Mouse (Mus musculus): ENCODE measurements at regions not wholly inside any gene's neighbourhood (a gene's known extent, or its start where the extent isn't known, plus 50 kb on each side); places are given as distances from the start of the nearest gene placed in this dataset.

DNA sequence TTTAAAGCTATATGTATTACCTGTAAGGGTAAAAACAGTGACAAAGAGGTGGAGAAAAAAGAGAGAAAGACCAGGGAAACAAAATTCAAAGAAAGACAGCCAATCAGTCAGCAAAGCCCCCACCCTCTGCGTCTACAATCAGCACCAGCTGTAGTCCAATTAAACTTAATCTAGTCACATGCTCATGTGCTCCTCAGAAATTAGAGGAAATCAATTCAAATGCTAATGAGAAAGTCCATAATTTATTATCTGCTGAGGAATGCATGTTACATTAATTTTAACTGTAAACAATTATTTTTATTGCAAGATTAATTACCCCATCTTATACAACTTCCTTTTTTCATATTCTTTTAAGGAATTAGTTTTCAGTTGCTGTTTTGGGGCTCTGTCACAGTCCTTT lies 216.4 kb upstream of the Hnrnpa3 start:
- DNase-seq (ENCODE audit: low spot score in 2 of 2) = no peak

DNA sequence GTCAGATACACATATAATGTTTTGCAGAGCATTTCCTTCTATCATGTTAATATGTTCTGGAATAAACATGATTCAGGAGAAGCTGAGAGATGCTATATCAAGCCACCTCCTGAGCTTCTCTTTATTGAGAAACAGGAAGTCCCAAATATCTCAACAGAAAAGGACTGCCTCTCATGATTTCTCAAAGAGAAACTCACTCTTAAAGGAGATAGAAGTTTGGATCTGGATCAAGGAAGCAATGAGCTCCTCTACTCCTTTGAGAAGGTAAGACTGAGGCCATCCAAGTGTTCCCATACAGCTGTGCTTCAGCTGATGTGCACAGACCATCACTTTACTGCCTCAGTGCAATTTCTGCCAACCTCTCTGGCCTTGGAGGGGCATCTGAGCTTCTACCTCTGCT lies 213.9 kb upstream of the Hnrnpa3 start:
- no peak for DNase-seq (ENCODE audit: low spot score in 2 of 2)

- DNase-seq (ENCODE audit: low spot score in 2 of 2) = no peak
Measured at GRCm38 (mm10) chr2:75446996-75447715, 211.9 kb upstream of the Hnrnpa3 start.

GRCm38 (mm10) chr2:75448221-75448620 lies 210.8 kb upstream of the Hnrnpa3 start:
- DNase-seq (ENCODE audit: low spot score in 2 of 2) = no peak

DNA sequence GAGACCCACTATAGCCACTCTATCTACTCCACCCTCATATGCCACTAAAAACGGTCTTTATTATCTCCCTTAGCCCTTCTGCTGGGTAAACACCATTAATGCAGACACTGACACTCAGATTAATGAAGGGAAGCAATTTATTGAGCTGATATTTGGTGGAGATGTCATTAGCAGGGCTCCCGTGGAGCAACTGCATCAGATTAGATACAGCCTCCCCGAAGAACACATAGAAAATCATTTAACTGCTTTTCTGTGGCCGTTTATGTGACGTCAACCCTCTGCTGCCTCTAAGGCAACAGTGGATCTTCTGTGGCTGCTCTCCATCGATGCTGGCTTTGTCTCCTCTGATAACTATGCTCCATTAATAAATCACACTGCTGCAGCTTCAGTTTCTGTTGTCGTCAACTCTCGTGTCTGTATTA lies 207.2 kb upstream of the Hnrnpa3 start:
- no peak for DNase-seq (ENCODE audit: low spot score in 2 of 2)

GRCm38 (mm10) chr2:75452274-75453148 lies 206.6 kb upstream of the Hnrnpa3 start:
- DNase-seq (ENCODE audit: low spot score in 2 of 2) = no peak

GRCm38 (mm10) chr2:75455481-75455880 lies 203.6 kb upstream of the Hnrnpa3 start:
- no peak for DNase-seq (ENCODE audit: low spot score in 2 of 2)

DNA sequence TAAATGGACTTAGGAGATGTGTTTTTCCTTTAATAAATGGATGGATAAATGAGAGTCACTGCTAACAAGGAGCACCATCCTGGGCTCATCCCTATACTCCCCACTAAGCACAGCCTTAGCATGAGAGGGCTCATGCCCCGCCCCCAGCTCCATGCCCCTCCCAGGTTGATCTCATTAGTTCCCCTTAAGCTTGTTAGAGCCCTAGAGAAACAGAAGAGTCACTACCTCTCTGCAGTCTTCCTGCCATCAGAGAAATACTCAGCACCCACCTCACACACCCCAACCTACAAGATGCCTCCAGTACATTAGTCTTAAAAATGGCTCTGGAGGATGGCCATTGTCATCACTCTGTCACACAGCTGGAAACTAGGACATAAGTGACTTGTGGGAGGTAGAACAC lies 202.8 kb upstream of the Hnrnpa3 start:
- DNase-seq (ENCODE audit: low spot score in 2 of 2) = peak in 1 of 2 experiments; percentile 3

- no peak for DNase-seq (ENCODE audit: low spot score in 2 of 2)
Measured at GRCm38 (mm10) chr2:75457423-75457822, 201.6 kb upstream of the Hnrnpa3 start.

DNA sequence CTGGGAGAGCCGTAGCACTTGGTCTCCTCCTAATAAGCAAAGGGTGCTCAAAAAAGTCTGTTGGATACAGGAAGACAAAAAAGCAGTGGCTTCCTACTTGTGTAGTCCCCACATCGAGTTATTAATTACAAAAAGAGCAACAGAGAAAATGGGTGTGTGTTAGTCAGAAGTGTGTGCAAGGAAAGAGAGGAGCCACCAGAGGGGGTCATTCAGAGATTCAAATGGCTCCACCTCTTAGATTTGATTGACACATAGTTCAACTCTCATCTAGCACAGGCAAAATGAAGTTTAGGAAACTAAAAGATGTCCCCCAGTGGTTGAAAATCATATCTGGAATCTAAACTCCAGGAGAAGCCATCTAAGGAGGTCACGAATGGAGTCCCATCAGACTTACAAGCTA lies 200.2 kb upstream of the Hnrnpa3 start:
- no peak for DNase-seq (ENCODE audit: low spot score in 2 of 2)

GRCm38 (mm10) chr2:75460419-75460818 lies 198.6 kb upstream of the Hnrnpa3 start:
- no peak for DNase-seq (ENCODE audit: low spot score in 2 of 2)

DNA sequence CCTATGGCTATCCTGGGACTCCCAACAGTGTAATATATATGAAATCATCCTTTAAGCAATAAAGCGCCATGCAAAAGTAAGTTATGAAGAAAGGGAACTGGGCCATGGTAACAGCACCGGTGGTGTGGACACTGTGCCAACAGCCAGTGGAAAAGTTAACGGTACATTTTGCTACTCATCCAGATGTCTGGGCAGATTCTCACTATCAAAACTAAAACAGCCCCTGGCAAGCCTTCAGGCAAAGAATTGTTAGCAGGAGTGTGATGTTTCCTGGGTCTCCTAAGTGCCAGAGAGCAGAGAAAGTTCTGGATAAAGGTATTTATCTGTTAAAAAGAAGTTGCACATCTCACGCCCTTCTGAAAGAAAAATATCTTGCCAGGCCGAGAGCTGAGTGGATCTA lies 198.0 kb upstream of the Hnrnpa3 start:
- no peak for DNase-seq (ENCODE audit: low spot score in 2 of 2)

DNA sequence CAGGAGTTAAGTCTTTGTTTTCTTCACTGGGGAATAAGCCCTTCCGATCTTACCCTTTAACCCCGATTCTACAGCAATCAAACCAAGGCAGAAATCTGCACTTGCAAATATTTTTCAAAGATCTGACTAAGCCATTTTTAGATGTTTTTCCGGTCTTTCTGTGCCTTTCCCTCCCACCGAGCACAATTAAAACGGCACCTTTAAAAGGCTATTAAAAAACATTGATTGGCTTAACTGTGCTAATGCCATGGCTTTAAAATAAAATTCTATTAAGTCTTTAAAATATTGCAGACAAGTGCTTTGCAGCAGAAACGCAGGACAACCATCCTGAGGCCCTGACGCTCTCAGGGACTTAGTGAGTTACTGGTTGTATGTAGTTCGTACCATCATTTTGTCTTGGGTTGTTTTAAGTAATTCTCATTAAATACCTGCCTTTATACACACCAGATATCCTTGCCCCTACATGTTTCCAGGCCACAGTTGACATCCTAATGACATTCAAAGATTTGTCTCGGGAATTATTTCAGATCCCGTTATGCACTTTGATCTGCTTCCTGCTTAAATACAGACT lies 197.6 kb upstream of the Hnrnpa3 start:
- DNase-seq (ENCODE audit: low spot score in 2 of 2) = no peak

GRCm38 (mm10) chr2:75462030-75462671 lies 196.9 kb upstream of the Hnrnpa3 start:
- DNase-seq (ENCODE audit: low spot score in 2 of 2) = no peak

DNA sequence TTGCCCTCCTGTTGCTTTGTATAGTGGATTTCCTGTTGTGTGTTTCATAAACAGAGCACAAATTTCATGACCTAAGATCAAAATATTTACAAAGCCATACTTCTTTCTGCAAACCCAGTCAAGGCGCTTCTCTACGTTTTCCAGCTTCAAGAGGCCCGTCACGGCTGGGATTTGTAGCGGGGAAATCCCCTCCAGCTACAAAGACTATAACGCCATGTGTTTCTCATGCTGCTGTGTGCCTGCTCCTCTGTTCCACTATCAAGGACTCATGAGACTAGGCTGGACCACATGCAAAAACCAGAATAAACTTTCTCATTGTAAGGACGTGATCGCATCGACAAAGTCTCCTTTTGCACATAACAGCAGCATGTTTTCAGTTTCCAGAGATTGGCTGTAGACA lies 196.0 kb upstream of the Hnrnpa3 start:
- DNase-seq (ENCODE audit: low spot score in 2 of 2) = no peak

DNA sequence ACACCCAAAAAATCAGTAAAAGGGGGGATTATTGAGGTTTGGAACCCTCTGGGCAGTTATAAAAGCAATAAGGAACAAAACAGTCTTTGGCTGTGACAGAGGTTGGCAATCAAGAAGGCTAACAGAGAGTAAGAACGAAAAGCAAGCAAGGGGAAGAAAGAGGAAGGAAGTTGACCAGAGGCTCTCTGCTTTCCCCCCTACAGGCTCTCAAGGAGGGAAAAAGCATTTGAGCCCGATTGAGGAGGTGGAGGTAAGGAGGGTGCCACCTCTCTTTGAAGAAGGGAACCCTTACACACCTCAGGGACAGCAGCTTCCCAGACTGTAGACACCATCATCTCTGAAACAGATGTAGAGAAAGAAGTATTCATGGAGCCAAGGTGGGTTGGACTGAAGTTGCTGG lies 194.6 kb upstream of the Hnrnpa3 start:
- no peak for DNase-seq (ENCODE audit: low spot score in 2 of 2)

GRCm38 (mm10) chr2:75468851-75469250 lies 190.2 kb upstream of the Hnrnpa3 start:
- no peak for DNase-seq (ENCODE audit: low spot score in 2 of 2)

- DNase-seq (ENCODE audit: low spot score in 2 of 2) = peak; percentile 9 to 35
Measured at GRCm38 (mm10) chr2:75469958-75470687, 188.9 kb upstream of the Hnrnpa3 start.

GRCm38 (mm10) chr2:75470688-75471054 lies 188.4 kb upstream of the Hnrnpa3 start:
- no peak for DNase-seq (ENCODE audit: low spot score in 2 of 2)

DNA sequence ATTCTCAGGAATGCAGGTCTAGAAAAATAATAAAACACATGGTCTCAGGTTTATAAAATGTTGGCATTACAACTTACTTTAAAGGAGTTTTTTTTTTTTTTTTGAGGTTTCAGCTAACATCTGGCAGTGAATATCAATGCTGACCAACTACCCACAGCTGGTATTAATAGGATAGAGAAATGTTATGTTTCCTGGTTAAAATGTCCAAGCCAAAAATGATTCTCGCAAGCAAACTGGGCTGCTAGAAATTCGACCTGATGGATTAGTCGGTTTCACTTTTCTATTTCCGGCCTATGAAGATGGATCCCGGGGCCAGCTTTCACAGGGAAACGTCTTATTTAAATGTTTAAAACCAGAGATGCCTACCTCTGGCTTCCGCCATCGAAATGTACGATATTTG lies 186.6 kb upstream of the Hnrnpa3 start:
- DNase-seq (ENCODE audit: low spot score in 2 of 2) = no peak

GRCm38 (mm10) chr2:75474509-75474908 lies 184.6 kb upstream of the Hnrnpa3 start:
- DNase-seq (ENCODE audit: low spot score in 2 of 2) = no peak

Measured in left cerebral cortex, adult 18-20 months (tissue).